Mouse (Mus musculus): Measurements from ENCODE around the gene Fgl2. TPM values are rescaled to one million over a fixed set of nuclear protein-coding genes. Genes with fewer than 3 reads are reported as not detected.

Fgl2 gene
- polyA plus RNA-seq, 1 experiment from 2014 or later: 0.49 TPM

DNA sequence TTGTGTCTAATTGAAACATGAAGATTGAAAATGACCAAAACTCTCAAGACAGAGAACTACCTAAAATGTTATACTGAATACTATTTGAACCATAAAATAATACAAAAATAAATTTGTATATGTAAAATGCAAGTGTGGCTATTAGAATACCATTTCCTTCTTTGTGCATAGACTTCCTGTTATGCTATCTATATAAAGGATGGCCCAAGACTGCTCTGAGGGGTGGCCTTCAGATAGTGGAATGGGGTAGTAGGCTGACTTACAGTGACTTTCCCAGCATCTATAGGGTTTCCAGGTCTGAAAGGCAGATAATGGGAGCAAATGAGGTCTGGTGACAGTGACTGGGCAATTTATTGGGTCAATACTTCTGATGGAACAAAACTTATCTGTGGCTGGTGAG, 14.9 kb downstream of the Fgl2 start:
- DNase-seq (ENCODE audit: low spot score): no peak
- Histone ChIP-seq H3K27me3 (replicated peaks; ENCODE audit: low read depth, poor library complexity, severe bottlenecking) (no peaks in the 10 kb centered on the region), H3K4me1 (peaks cover 19% of the 10 kb centered on the region), H3K4me3 (no peak overlapping the region), H3K27ac (replicated peaks) (no peak overlapping the region), H3K9me3 (no peaks in the 10 kb centered on the region), H3K36me3 (replicated peaks) (no peaks in the 10 kb centered on the region)

DNA sequence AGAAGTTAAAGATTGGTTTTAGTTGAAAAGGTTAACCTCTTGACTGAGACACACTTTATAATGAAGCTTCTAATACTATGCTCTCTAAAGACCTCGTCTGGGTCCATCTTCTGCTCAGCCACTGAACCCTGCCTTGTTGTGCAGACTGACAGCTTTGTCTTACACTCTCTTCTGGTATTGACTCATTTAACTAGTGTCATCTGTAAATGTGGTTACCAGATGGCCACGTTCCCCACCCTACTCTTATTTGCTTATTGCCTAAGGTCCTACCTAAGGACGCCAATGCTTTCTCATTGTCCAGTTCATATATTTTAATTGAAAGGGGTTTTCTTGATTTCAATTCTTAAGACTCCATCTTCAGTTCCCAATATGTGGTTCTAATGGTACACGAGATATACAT, 16.4 kb downstream of the Fgl2 start:
- H3K9me3 ChIP-seq: no peaks in the 10 kb centered on the region
- H3K36me3 ChIP-seq (replicated peaks): no peaks in the 10 kb centered on the region
- no peak for DNase-seq (ENCODE audit: low spot score)
- no peaks in the 10 kb centered on the region for H3K27me3 ChIP-seq (replicated peaks; ENCODE audit: low read depth, poor library complexity, severe bottlenecking)
- H3K4me3 ChIP-seq: no peak overlapping the region
- peaks cover 5% of the 10 kb centered on the region for H3K4me1 ChIP-seq
- WGBS: 75% methylated on average over 4 of the region's 4 CpGs
- H3K27ac ChIP-seq (replicated peaks): no peak overlapping the region

DNA sequence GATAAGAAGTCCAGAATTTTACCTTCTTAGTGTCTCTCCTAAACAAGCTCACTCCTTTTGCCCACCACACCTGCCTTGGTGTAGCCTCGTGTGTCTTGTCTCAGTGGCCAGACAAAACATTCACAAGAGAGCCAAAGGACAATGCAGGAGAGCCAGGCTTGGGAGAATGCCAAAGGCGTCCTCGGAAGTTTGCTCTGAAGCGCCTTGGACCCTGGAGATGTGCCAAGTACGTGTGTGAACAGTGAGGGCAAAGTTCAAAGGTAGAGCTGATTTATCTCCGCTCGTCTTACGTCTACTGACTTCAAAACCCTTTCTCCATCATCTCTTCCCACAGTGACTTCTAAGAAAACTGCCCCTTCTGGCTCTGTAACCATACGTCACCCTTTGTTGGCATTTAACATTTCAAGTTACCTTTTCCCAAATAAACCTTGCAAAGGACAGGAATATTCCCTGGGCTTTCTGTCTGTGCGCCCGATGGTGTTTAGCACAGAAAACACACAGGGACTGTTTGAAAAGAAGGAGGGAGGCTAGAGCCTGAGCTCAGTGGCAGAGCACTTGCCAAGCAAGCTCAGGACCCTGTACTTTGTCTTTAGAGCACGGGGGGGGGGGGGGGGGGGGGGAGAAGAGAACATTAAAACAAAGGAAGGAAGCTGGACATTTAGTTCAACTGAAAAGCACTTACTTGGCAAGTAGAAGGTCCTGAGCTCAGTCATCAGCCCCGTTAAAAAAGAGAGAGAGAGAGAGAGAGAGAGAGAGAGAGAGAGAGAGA, 19.4 kb downstream of the Fgl2 start:
- Histone ChIP-seq H3K4me3 (no peak overlapping the region), H3K9me3 (no peaks in the 10 kb centered on the region), H3K27me3 (replicated peaks; ENCODE audit: low read depth, poor library complexity, severe bottlenecking) (no peaks in the 10 kb centered on the region), H3K4me1 (peaks cover 10% of the 10 kb centered on the region), H3K27ac (replicated peaks) (no peak overlapping the region), H3K36me3 (replicated peaks) (no peaks in the 10 kb centered on the region)
- no peak for DNase-seq (ENCODE audit: low spot score)
- 67% methylated on average over 13 of the region's 13 CpGs for WGBS

DNA sequence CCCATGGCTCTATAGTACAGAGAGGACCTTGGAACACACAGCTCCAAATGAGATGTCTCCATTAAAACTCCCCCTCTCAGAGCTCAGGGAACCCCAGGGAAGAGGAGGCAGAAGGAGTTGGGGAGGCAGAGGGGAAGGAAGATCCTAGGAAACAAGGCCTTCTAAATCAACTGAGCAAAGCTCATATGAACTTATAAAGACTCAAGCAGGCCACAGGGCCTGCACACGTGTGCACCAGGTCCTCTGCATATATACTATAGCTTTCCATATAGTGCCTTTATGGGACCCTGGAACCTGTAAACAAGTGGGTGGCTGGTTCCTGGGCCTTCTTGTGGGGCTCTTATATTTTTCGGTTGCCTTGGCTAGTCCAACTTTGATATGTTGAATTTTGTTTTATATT, 22.1 kb downstream of the Fgl2 start:
- no peaks in the 10 kb centered on the region for H3K36me3 ChIP-seq (replicated peaks)
- no peak overlapping the region for H3K27ac ChIP-seq (replicated peaks)
- no peak overlapping the region for H3K4me3 ChIP-seq
- 81% methylated on average over 2 of the region's 2 CpGs for WGBS
- DNase-seq (ENCODE audit: low spot score): no peak
- no peaks in the 10 kb centered on the region for H3K9me3 ChIP-seq
- H3K4me1 ChIP-seq: peaks cover 10% of the 10 kb centered on the region
- no peaks in the 10 kb centered on the region for H3K27me3 ChIP-seq (replicated peaks; ENCODE audit: low read depth, poor library complexity, severe bottlenecking)

DNA sequence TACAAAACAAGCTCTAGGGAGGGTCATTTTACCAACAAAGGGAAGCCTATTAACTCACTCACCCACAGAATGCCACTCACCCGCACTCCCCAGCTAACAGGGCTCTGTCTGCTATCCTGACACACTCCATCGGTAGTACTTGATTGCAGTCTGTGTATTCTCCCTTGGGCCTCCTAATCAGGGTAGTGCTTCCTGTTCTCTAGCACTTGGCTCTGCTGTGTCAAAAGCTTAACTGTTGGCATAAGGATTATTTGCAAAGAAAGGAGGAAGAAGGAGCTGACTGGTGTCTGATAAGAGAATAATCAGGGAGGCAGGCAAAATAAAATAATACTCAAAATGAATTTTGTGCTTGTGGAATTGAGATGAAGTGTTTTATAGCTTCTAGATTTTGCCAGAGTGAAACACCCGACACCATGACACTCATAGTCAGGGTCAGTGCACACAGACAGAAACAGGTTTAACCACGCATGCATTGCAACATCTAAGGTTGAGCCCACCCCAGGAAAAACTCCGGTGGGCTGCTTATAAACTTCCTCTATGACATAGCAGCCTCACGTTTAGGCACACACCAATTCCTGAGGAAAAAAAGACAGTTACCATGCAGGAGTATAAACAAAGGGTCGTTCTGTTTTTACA, 22.9 kb downstream of the Fgl2 start:
- DNase-seq (ENCODE audit: low spot score): no peak
- Histone ChIP-seq H3K4me3 (no peak overlapping the region), H3K27ac (replicated peaks) (no peak overlapping the region; the same call in 1 of the 2 replicates), H3K36me3 (replicated peaks) (no peaks in the 10 kb centered on the region), H3K9me3 (no peaks in the 10 kb centered on the region), H3K4me1 (peaks cover 10% of the 10 kb centered on the region), H3K27me3 (replicated peaks; ENCODE audit: low read depth, poor library complexity, severe bottlenecking) (no peaks in the 10 kb centered on the region)
- 52% methylated on average over 7 of the region's 7 CpGs for WGBS

DNA sequence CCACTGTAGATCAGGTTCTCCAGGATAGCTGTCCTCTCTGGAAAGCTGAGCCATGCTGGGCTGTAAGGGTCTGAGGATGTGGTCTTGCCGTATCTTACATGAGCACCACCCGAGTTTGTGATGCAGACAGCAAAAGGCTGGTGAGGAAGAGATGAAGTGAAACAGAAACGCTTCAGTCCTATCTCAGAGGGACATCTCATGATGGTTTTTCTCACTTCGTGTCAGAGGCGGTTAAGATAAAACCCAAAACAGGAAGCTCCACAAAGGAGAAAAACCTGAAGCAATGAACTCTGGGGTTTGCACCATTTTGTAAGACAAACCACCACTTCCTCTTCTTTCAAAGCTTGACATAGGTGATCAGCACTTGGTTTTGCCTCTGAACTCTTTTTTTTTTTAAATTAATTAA, 38.8 kb downstream of the Fgl2 start:
- Histone ChIP-seq H3K9me3 (peaks cover 3% of the 10 kb centered on the region; the same call in 1 of the 2 replicates), H3K4me3 (no peak overlapping the region), H3K4me1 (no peaks in the 10 kb centered on the region), H3K27me3 (replicated peaks; ENCODE audit: low read depth, poor library complexity, severe bottlenecking) (no peaks in the 10 kb centered on the region), H3K27ac (replicated peaks) (no peak overlapping the region), H3K36me3 (replicated peaks) (no peaks in the 10 kb centered on the region)
- DNase-seq (ENCODE audit: low spot score): no peak
- 87% methylated on average over 5 of the region's 5 CpGs for WGBS

DNA sequence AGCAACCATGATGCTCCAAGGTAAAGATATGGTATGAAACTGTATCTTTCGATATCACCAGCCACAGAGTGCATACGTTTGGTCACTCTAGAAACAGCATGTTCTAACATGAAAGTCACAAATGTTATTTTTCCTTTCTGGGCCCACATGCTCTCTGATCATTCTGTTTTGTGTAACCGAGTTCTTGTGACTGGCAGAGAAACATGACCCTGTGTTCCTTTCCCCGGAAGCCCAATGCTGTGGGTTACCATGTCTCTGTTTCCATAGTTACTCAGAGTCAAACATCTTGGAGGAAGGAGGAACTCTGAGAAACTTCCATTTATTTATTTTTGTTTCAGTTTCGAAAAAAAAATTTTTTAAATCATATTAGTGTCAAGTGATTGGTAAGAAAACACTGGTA, 39.6 kb downstream of the Fgl2 start:
- no peaks in the 10 kb centered on the region for H3K4me1 ChIP-seq
- H3K9me3 ChIP-seq: peaks cover 3% of the 10 kb centered on the region; the same call in 1 of the 2 replicates
- WGBS: 72% methylated on average over 5 of the region's 5 CpGs
- H3K4me3 ChIP-seq: no peak overlapping the region
- DNase-seq (ENCODE audit: low spot score): no peak
- no peaks in the 10 kb centered on the region for H3K36me3 ChIP-seq (replicated peaks)
- no peaks in the 10 kb centered on the region for H3K27me3 ChIP-seq (replicated peaks; ENCODE audit: low read depth, poor library complexity, severe bottlenecking)
- H3K27ac ChIP-seq (replicated peaks): no peak overlapping the region

DNA sequence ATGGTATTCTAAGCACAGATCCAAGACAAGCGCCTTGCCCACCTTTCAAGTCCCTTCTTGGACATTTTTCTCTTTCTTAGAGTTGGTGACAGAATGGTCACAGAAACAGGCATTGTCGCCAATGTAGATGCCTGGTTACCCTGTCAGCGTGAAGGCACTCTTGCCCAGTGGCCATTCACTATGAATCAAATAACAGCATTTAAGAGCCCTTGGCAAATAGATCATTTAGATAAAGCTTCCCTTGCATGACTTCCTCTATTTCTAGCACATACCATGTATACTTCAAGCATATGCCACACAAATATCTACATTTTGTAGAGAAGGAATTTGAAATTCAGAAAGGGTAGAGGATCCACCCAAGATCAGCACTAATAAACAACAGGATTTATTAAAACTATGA, 40.9 kb downstream of the Fgl2 start:
- no peak for DNase-seq (ENCODE audit: low spot score)

DNA sequence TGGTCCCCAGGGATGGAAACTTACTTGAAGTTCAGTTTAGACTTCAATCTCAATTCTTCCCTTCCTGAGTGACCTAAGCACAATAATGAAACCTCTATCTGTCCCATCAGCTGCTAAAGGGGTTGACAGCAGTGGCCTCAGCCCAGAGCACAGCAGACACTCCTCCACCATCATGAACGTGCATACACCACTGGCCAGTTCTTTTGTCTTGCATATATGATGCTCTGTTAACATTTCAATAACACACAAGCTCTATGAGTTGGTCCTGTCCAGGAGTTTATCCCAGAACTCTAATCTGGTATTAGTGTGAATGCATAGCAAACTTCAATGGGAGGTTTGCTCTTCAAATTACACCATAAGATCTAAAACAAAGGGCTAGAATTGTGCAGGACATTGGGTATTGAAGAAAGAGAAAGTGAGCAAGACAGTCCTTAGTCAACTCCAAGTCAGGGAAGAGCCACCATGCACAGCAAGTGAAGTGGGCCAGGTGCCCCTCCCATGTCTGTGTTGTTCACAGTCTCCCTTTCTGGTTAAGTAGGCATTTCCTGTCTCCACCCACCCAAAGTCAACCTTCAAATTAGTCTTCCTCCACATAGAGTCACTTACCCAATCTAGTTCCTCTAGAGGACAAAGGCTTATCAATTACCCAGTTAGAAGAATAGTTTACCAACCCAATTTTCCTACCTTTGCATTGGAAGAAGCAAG, 41.8 kb downstream of the Fgl2 start:
- H3K36me3 ChIP-seq (replicated peaks): no peaks in the 10 kb centered on the region
- DNase-seq (ENCODE audit: low spot score): no peak
- H3K4me1 ChIP-seq: no peaks in the 10 kb centered on the region
- WGBS: 54% methylated on average over 1 of the region's 1 CpGs
- no peak overlapping the region for H3K4me3 ChIP-seq
- H3K27me3 ChIP-seq (replicated peaks; ENCODE audit: low read depth, poor library complexity, severe bottlenecking): no peaks in the 10 kb centered on the region
- peaks cover 3% of the 10 kb centered on the region; the same call in 1 of the 2 replicates for H3K9me3 ChIP-seq
- no peak overlapping the region for H3K27ac ChIP-seq (replicated peaks)

More for the DNA sequence above, 40.9 kb downstream of the Fgl2 start:
- 89% methylated on average over 3 of the region's 3 CpGs for WGBS
- H3K36me3 ChIP-seq (replicated peaks): no peaks in the 10 kb centered on the region
- H3K4me1 ChIP-seq: no peaks in the 10 kb centered on the region
- H3K27ac ChIP-seq (replicated peaks): no peak overlapping the region
- H3K4me3 ChIP-seq: no peak overlapping the region
- H3K27me3 ChIP-seq (replicated peaks; ENCODE audit: low read depth, poor library complexity, severe bottlenecking): no peaks in the 10 kb centered on the region
- peaks cover 3% of the 10 kb centered on the region; the same call in 1 of the 2 replicates for H3K9me3 ChIP-seq

DNA sequence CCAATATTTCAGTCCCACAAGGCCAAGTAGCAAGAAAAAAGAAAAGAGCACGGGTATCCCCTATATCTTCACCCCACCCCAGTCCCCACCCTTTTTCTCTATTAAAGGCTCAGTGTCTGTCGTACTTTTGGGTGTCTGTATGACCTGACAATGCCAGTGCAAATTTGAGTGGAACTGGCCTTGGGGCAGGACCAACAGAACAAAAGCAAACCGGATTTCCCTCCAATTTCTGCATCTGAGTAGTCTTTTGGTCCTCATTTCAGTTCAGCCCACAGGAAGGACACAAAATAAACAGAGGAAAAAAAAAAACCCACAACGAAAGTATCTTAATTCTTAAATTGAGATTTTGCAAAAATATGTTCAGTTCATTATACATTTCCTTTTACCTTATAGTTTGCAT, 46.2 kb downstream of the Fgl2 start:
- no peaks in the 10 kb centered on the region for H3K9me3 ChIP-seq
- H3K36me3 ChIP-seq (replicated peaks): no peaks in the 10 kb centered on the region
- no peaks in the 10 kb centered on the region for H3K27me3 ChIP-seq (replicated peaks; ENCODE audit: low read depth, poor library complexity, severe bottlenecking)
- H3K4me3 ChIP-seq: no peak overlapping the region
- no peak for DNase-seq (ENCODE audit: low spot score)
- WGBS: 71% methylated on average over 4 of the region's 4 CpGs
- no peak overlapping the region for H3K27ac ChIP-seq (replicated peaks)
- no peaks in the 10 kb centered on the region for H3K4me1 ChIP-seq

DNA sequence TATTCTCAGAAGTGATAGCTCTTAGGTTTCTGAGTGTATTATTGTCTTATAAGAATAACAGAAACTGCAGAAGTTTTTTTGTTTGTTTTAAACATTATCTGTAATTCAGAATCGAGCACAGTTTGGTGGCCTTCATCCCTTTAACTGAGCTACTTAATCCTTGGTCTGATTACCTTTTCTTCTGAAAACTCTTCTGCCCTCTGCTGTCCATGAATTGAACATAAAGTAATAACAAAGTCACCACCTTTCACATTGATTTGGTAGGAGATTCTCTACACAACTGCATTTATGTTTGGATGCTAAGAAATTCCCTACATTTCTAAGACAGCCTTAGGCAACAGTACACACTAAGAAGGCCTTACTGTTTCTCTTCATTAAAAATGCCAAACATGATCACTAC, 48.2 kb downstream of the Fgl2 start:
- no peak overlapping the region for H3K27ac ChIP-seq (replicated peaks)
- no peaks in the 10 kb centered on the region for H3K36me3 ChIP-seq (replicated peaks)
- 47% methylated on average over 1 of the region's 1 CpGs for WGBS
- DNase-seq (ENCODE audit: low spot score): no peak
- H3K4me3 ChIP-seq: no peak overlapping the region
- no peaks in the 10 kb centered on the region for H3K27me3 ChIP-seq (replicated peaks; ENCODE audit: low read depth, poor library complexity, severe bottlenecking)
- H3K9me3 ChIP-seq: no peaks in the 10 kb centered on the region
- H3K4me1 ChIP-seq: peaks cover 7% of the 10 kb centered on the region

DNA sequence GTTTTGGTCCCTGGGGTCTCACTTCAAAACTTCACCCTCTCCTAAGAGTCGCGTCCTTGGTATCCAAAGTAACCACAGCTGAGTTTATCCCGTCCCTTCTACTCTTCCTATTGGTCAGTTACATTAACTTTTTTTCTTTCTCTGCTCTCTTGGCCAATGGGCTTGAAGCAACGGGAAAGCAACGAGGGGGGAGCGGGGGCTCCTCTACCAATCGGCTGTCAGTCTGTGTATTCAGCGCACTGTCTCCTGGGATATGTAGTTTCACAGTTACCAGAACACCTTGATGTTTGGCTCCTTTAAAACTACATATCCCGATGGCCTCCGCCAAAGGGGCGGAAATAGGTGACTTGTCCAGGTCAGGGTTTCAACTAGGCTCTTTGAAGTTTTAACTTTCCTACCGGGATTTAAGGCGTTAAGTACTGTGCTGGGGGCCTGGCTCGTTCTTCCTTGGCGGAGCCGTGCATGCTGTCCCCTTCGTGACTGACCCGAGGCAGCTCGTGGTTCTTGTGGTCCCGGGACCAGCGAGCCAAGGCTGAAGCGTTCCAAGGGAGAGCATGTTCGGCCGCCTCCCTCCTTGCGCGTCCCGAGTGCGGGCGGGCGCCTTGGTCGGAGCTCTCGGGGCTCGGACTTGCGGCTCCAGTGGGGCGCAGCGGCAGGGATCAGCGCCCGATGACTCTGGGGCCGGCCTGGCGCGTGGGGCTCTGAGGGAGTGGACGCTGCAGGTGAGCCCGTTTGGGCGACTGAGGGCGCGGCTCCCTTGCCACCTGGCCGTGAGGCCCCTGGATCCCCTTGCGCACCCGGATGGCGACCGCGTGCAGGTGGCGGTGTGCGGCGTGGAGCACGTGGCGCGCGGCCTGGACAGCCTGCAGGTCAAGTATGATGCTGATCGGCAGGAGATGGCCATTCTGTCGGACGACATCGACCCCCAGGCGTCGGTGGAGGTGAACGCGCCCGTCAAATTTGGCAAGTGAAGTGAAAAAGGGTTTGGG, 52.5 kb downstream of the Fgl2 start, which contains the start of the genes Ccdc146 and Fam185a:
Gene Ccdc146 (minus strand): TSS at position 64 of the 989 bp plus-strand sequence.
Gene Fam185a (plus strand): TSS at position 345 of the 989 bp plus-strand sequence.
- Histone ChIP-seq H3K27ac (replicated peaks) (peak within 1 kb of the TSS; percentile 84), H3K27me3 (replicated peaks; ENCODE audit: low read depth, poor library complexity, severe bottlenecking) (no peaks in the 10 kb centered on the region), H3K4me1 (peaks cover 20% of the 10 kb centered on the region), H3K4me3 (peak within 1 kb of the TSS; percentile 95), H3K36me3 (replicated peaks) (no peaks in the 10 kb centered on the region), H3K9me3 (no peaks in the 10 kb centered on the region)
- under 1% methylated on average over 68 of the region's 68 CpGs for WGBS
- peak; percentile 93 for DNase-seq (ENCODE audit: low spot score)

Data from embryonic facial prominence, embryonic 10.5 days (tissue).